Mouse (Mus musculus) MEL (cell line): ENCODE results near the gene Uchl4.

ENCODE experiments used
- CHD2 ChIP-seq: IDR thresholded peaks from 2 replicates; pipeline ENCODE4 v1.6.1; 2011; ENCODE audit warnings: low read length, improper control_type of control experiment
- CTCF ChIP-seq, 3 experiments: IDR thresholded peaks in 2 of 3; conservative IDR thresholded peaks in 1 of 3; 2 replicates each; pipeline ENCODE4 v1.5.1; 2011 to 2012; ENCODE audit warnings: low read length in 3 of 3, low read depth in 2 of 3, mild to moderate bottlenecking in 2 of 3, improper control_type of control experiment in 1 of 3, inconsistent platforms in 1 of 3, mixed read lengths in 1 of 3, moderate library complexity in 1 of 3; ENCODE audit not compliant: control insufficient read depth in 1 of 3, insufficient read depth in 1 of 3, poor library complexity in 1 of 3, severe bottlenecking in 1 of 3
- ELF1 ChIP-seq: IDR thresholded peaks from 2 replicates; pipeline ENCODE4 v1.6.1; 2014; ENCODE audit warnings: low read depth, mild to moderate bottlenecking, inconsistent platforms, low read length, improper control_type of control experiment, moderate library complexity
- MAFK ChIP-seq: IDR thresholded peaks from 2 replicates; pipeline ENCODE4 v1.6.1; 2011; ENCODE audit warnings: low read depth, mild to moderate bottlenecking, low read length, improper control_type of control experiment, borderline replicate concordance
- POLR2A ChIP-seq, 2 experiments: IDR thresholded peaks; 2 replicates each; pipeline ENCODE4 v1.6.1; 2011 to 2012; ENCODE audit warnings: low read length in 2 of 2, mild to moderate bottlenecking in 2 of 2, control low read depth in 1 of 2, improper control_type of control experiment in 1 of 2, low read depth in 1 of 2, moderate library complexity in 1 of 2; ENCODE audit not compliant: control insufficient read depth in 1 of 2, insufficient read depth in 1 of 2, poor library complexity in 1 of 2
- RCOR1 ChIP-seq: IDR thresholded peaks from 2 replicates; pipeline ENCODE4 v1.6.1; 2012; ENCODE audit warnings: low read depth, mild to moderate bottlenecking, inconsistent platforms, low read length, improper control_type of control experiment
- SIN3A ChIP-seq: IDR thresholded peaks from 2 replicates; pipeline ENCODE4 v1.6.1; 2012; ENCODE audit warnings: low read length, improper control_type of control experiment, inconsistent platforms
- TAL1 ChIP-seq: IDR thresholded peaks from 2 replicates; pipeline ENCODE4 v1.6.1; 2012; ENCODE audit warnings: mild to moderate bottlenecking, inconsistent platforms, low read length, moderate library complexity, mixed read lengths
- UBTF ChIP-seq: IDR thresholded peaks from 2 replicates; pipeline ENCODE4 v1.6.1; 2012; ENCODE audit warnings: low read depth, mild to moderate bottlenecking, inconsistent platforms, low read length, improper control_type of control experiment, moderate library complexity, borderline replicate concordance; ENCODE audit not compliant: insufficient read depth
- ZC3H11A ChIP-seq: IDR thresholded peaks from 2 replicates; pipeline ENCODE4 v1.6.1; 2012; ENCODE audit warnings: low read depth, mild to moderate bottlenecking, inconsistent platforms, low read length, improper control_type of control experiment
- ZMIZ1 ChIP-seq: IDR thresholded peaks from 2 replicates; pipeline ENCODE4 v1.6.1; 2012; ENCODE audit warnings: low read depth, mild to moderate bottlenecking, inconsistent platforms, low read length, improper control_type of control experiment, moderate library complexity
- ZNF384 ChIP-seq: IDR thresholded peaks from 2 replicates; pipeline ENCODE4 v1.6.1; 2012; ENCODE audit warnings: low read depth, mild to moderate bottlenecking, inconsistent platforms, low read length, improper control_type of control experiment

DNA sequence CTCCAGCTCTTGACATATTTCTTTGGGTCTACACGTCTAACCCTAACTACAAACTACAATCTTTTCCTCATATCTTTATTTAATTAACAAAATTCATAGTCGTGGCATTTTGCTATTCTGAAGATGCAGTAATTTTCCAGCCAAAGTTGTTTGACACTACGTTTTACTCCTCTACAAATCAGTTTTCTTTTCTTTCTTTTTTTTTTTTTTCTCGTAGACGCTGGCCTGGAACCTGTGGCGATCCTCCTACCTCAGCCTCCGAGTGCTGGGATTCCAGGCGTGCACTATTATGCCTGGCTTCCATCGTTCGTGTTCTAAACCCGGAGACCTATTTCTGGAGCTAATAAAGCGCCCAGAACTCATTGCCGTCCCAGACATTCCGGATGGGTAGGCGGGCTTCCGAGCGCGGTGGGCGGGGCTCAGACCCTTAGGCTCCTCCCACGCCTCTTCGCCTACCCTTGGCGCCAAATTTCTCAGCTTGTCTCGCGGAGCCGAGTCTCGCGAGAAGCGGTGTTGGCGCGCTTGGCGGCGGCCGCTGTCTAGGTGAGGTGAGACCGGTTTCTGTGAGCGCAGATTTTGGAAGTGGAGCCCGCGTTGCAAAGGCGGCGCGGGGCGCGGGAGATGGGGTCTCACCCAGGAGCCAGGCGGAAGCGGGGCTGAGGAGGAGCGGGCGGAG is 46.2 kb downstream of the Uchl4 start, which contains the start of gene Tipin:
- TF ChIP-seq TAL1 (no peak), ELF1 (no peak), ZC3H11A (no peak), RCOR1 (no peak), CHD2 (peak; percentile 94), ZMIZ1 (peak; percentile 87), CTCF (IDR thresholded peaks at IDR 0.05 in 2 of 3, conservative IDR thresholded peaks at IDR 0.05 in 1 of 3; ENCODE audit: control insufficient read depth in 1 of 3, insufficient read depth in 1 of 3, low read depth in 2 of 3, low read length in 3 of 3, poor library complexity in 1 of 3, severe bottlenecking in 1 of 3) (no peak), UBTF (no peak), SIN3A (no peak; the same call in 1 of the 2 replicates), ZNF384 (peak; percentile 73), POLR2A (IDR thresholded peaks at IDR 0.05; ENCODE audit: control insufficient read depth in 1 of 2, insufficient read depth in 1 of 2, low read depth in 1 of 2, low read length in 2 of 2, poor library complexity in 1 of 2) (peak; percentile 92 to 95), MAFK (no peak)
